Mouse (Mus musculus) G1E-ER4 (cell line): ENCODE measurements around the gene Fam43b. TPM values are rescaled to one million over a fixed set of nuclear protein-coding genes. Genes with fewer than 3 reads are reported as not detected.

Experiments used
- GATA1 ChIP-seq: IDR thresholded peaks from one replicate; pipeline ENCODE4 v1.8.0; 2012; ENCODE audit warnings: low read length, inconsistent platforms
- polyA plus RNA-seq: library from polyadenylated mRNA; stranded (reverse); fragments of >175 nt; gene quantifications from 2 replicates; pipeline ENCODE4 v1.2.3, GENCODE M21; 2012

Fam43b gene
- not detected in 2 replicates for polyA plus RNA-seq

DNA sequence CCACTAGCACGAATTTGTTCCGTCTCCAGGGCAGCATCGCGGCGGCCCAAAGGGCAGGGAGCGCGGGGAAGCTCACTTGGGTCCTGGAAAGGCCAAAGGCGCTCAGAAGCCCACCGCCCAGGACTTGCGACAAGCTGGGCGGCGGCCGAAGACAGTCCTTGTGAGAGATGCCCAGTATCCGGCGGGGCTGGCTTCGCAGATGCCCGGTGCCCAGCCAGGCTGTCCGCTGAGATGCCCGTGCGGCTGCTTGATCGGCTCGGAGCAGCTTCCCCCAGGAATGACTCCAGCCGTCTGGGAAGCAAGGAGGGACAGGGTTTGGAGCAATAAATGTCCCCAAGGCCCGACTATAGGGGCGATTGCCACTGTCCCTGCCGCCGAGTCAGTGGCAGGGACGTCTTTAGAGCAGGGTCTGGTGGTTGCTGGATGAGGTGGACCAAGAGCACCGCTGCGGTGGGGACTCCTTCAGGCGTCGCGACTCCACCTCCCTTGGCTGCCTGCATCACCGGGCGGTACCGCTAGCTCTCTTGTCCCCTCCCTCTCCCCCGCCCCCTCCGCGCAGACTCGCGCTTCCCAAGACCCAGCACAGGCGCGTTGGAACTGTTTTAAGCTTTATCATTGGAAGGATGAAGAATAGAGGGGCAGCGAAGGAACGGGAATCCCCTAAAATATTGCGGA, at the start of gene Fam43b:
TSS of gene Fam43b (minus strand) at position 558 of the 675 bp plus-strand sequence.
- no peak for TF ChIP-seq GATA1

DNA sequence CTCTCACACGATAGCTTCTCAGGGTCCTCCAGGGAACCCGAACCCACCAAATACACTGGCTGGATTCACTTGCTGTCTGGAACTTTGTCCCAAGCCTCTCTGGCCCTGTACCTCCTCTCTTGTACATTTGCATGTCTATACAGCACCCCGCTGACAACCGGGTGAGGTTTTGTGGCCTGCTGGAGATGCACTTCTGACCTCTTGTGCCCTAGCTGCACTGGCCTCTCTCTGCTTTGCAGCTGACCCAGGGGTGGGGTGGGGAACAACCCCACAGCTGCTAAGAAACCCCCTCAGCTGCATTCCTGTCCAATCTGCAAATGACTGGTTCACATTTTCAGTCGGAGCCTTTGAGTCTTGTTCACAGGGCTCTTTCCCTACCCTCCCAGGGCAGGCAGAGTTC, 48.6 kb upstream of the Fam43b start:
- no peak for TF ChIP-seq GATA1

DNA sequence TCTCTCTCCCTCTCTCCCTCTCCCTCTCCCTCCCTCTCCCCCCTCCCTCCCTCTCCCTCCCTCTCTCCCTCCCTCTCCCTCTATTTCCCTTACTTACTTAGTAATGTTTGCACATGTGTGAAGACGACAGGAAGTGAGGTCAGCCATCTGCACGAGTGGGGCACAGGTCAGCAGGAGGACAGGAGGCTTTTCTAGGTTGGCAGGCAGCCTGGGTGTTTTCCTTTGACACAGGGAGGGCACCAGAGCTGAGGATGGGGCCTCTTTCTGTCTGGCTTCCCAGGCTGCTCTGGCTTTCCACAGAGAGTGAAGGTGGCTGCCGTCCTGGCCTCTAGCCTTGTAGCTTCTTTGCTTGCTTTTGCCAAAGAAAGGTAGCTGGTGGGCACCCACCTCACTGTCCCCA, 43.7 kb upstream of the Fam43b start:
- no peak for TF ChIP-seq GATA1

- no peak for TF ChIP-seq GATA1
These were observed 38.3 kb upstream of the Fam43b start, which contains the start of gene Mul1 for GRCm38 (mm10) chr4:138434347-138435316. TSS of gene Mul1 (plus strand) at chr4:138434671.

- TF ChIP-seq GATA1: no peak
These were observed 35.0 kb upstream of the Fam43b start for GRCm38 (mm10) chr4:138431340-138431739.

- no peak for TF ChIP-seq GATA1
These were observed 33.5 kb upstream of the Fam43b start for GRCm38 (mm10) chr4:138429778-138430177.

DNA sequence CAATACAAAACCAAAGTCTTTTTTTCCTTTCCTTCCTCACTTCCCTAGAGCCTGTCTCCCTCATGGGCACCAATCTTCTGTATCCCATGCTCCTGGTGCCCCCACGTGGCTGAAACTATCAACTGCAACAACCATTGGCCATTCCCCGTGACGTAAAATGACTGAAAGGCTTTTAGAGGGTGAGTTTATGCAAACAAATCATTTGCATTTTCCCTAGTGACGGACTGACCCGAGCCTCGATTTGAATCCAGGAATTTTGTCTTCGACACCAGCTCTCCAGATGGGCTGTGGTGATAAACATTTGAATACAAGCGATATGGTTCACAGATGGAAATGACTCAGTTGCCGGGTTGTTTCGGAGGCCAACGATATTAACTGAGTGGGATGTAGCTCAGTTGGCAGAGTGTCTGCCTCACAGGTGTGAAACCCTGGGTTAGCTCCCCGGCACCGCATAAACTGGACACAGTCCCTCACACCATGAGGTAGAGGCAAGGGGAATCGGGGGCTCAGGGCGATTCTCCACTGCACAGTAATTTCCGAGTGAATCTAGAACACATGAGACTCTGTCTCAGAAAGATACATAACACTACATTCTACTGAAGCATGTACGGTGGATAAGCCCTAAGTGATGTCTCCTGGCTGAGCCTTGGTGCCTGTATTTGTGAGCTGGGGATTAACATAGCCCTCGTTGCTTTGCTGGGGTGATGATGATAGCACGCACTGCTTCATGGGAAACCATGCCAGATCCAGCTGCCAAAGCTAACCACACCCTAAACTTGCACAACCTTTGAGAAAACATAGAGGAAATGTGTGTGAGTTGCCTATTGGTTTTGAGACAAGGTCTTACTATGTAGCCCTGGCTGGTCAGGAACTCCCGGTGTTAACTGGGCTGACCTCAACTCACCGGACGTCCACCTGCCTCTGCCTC, 30.7 kb upstream of the Fam43b start:
- TF ChIP-seq GATA1: no peak

DNA sequence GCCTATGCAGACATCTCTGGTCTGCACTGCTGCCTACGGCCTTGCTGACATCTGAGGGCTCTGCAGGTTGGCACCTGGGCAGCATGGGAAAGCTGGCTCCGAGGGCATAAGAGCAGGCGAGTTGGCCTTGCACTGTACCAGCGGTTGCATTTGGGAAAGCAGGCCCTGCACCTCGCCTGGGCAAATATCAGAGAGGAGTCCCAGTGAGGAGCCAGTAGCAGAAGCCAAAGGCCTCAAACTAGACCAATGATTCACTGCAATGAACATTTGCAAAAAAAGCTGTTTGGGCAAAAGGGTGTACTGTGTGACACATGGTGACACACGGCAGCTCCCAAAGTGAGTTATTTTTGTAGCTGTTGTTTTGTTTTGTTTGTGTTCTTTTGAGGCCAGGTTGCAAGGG, 28.7 kb upstream of the Fam43b start:
- TF ChIP-seq GATA1: no peak

GRCm38 (mm10) chr4:138418340-138418957, 22.1 kb upstream of the Fam43b start:
- no peak for TF ChIP-seq GATA1

DNA sequence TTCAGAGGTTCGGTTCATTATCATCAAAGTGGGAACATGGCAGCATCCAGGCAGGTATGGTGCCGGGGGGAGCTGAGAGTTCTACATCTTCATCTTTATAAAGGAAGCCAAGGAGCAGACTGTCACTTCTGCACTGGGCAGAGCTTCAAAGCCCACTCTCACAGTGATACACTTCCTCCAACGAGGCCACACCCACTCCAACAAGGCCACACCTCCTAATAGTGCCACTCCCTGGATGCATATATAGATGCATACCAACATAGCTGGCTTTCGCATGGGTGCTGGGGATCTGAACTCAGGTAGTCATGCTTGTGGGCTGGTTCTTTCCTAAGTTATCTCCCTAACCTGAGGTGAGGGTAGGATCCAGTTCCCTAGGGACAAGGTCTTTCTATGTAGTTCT, 21.6 kb upstream of the Fam43b start:
- no peak for TF ChIP-seq GATA1

DNA sequence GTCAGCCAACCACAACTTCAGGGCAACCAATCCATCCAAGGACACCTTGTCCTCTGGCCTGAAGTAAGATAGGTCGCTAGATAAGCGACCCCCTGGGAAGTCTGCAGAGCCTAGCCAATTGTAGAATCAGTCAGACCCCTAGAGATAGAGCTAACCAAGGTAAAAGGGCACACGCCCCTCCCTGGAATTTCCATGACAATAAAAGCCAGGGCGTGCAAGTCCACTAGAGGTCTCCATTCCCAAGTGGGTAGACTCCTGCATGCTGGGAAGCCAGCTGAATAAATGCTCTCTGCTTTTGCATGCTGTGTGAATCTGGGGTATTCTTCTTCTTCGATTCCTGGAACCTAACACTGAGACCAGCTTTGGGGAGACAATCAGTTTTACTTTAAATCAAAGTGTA, 20.1 kb upstream of the Fam43b start:
- no peak for TF ChIP-seq GATA1

DNA sequence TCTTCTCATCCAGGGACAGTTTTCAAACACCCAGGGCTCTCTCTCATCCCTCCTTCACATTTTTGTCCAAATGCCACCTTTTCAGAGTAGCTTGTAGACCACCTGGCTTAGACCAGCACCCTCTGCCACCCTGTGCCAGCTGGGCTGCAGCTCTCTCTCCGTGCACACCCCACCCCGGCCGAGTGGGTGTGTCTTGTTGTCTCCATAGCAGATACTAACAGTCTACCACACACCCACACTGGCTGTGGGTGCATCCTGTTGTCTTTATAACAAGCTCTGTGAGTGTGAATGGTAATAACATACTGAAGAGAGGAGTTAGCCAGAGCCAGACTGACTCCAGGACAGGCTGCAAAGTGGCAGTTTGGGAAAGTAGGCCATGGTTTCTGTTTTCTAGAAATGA, 19.7 kb upstream of the Fam43b start:
- TF ChIP-seq GATA1: no peak

DNA sequence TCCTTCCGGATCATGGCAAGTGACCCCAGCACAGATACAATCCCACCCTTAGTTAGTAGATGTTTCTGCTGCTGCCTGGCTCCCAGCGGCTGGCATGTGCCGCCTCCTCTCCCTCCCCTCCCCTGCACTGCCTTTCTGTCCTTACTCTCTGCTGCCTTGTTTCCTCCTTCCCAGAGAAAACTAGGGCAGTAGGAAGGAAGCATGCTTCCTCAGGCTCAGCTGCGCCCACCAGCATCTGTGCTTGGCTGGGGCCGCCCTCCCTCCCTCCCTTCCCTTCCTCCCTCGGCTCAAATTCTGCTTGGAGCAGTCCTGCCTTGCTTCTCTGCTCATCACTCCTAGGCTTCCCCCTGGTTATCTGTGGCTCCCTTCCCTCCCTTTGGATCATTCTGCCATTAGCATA, 18.4 kb upstream of the Fam43b start:
- no peak for TF ChIP-seq GATA1

DNA sequence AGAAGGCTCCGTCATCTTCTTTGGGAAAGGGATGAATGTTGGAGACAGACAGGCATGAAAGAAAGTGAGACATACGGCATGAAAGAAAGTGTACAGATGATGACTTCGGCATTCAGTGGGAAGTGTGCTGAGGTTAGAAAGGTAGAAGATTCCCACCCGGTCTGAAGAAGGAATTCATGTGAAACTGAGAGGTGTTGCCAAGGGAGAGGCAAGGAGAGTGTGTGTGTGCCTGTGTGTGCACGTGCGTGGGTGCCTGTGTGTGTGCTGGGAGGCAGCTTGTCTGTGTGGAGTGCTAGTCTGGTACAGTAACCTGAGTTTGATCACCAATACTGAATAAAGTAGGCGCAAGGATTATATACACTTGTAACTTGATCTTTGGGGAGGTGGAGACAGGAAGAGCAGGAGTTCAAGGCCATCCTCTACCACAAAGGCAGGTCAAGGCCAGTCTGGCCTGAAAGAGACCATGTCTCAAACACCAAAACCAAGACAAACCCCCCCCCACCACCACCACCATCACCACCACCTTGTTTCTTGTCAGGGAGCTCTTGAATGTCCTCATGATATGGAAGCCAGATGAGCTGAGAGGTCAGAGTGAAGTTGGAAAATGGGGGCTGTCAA, 15.3 kb upstream of the Fam43b start:
- TF ChIP-seq GATA1: no peak

DNA sequence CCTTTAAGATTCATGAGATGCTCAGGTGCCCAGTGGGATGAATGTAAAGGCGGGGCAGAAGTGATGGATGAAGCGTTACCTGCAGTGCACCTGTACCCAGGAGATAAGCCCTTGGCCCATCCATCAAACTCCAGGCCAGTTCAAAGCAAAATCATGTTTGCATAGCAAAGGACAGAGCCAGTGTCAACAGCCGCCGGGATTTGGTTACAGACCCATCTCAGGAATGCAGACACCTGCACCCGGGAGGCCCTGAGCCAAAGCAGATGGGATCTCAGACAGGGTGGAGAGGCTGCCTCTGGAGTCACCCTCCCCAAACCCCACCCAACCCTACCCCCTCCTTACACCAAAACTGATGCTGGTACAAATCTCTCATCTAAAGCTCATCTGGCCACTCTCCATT, 14.7 kb upstream of the Fam43b start:
- no peak for TF ChIP-seq GATA1
